Mouse (Mus musculus) left cerebral cortex, postnatal 14 days (tissue): ENCODE measurements around the gene Hivep3. TPM values are rescaled to one million over a fixed set of nuclear protein-coding genes. Genes with fewer than 3 reads are reported as not detected.
A peak's percentile ranks its signal among the peaks of the same experiment; 100 is the strongest.

ENCODE experiments used
- DNase-seq, 2 experiments: peaks; one replicate each; pipeline ENCODE4 v3.0.0; 2021 to 2022; ENCODE audit warnings: low spot score in 2 of 2, mixed read lengths in 1 of 2
- intact Hi-C: fragments of 180-260 bp; cut with DNase I; formaldehyde crosslinking; loops from one replicate; pipeline ENCODE4 v1.15.1; 2025
- long read RNA-seq, 2 experiments: library from polyadenylated mRNA; stranded (forward); transcript quantifications; one replicate each; pipeline ENCODE4 v2.0.0; 2021
- total RNA-seq, 2 experiments: library from RNA; stranded (reverse); gene quantifications; 2 replicates each; pipeline ENCODE4 v1.2.3; 2021

Gene Hivep3
- 10 to 100 TPM; 65.4 to 79.8 TPM for total RNA-seq
- long read RNA-seq, experiment 1, partial matches to known transcripts: 2 of 14 reads
- long read RNA-seq, experiment 1, other reads (novel, unspliced or antisense): 7 of 14 reads
- long read RNA-seq, experiment 2, partial matches to known transcripts: 6 of 14 reads
- long read RNA-seq, experiment 2, other reads (novel, unspliced or antisense): 4 of 14 reads

GRCm38 (mm10) chr4:119733184-119733880, at the start of gene Hivep3:
Gene Hivep3 (plus strand): TSS chr4:119733784.
- intact Hi-C loops: loop anchor here (5.0 kb wide), 1 partner anchor 79 kb away; no protein-coding TSS in a partner anchor
- peak; percentile 97 to 99 for DNase-seq

DNA sequence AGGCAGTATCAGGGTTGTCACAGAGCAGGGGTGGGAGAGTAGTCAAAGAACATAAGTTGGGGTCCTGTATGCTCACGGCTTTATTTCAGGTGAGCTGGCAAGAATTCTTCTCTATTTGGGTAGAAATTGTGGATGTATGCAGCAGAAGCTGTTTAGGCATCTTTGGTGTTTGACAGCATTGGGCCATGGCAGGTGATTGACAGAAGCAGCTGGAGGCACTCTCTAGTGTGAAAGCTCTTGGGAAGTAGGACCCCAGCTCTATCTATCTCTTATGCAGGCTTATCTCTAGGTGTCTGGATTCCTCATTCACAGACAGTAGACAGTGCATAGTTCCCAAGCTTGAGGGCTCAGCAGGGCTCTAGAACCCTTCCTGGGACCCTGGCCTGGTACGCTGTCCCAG, 47.8 kb upstream of the Hivep3 start:
- intact Hi-C loops: no loop called here
- no peak for DNase-seq

GRCm38 (mm10) chr4:119698339-119698738, 35.2 kb upstream of the Hivep3 start:
- intact Hi-C loops: no loop called here
- DNase-seq: no peak

- no peak for DNase-seq
- intact Hi-C loops: no loop called here
Measured at GRCm38 (mm10) chr4:119701269-119701954, 32.2 kb upstream of the Hivep3 start.

DNA sequence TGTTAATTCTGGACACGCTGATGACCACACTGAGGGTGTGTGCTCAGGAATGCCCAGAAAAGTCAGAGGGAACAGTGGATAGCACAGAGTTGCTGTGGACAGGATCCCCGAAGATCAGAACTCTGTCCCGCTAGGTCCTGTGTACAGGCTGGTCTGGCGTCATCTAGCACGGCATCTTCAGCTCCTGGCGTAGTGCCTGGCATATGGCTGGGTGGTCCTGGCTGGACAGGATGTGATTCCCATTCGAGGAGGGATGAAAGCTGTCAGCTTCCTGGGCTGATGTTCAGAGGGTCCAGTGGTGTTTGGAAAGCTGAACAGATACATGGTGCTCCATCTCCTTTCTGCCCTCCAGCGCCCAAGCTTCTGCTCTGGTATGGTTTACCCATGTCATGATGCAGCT, 29.6 kb upstream of the Hivep3 start:
- no peak for DNase-seq
- intact Hi-C loops: no loop called here

- no peak for DNase-seq
- intact Hi-C loops: no loop called here
Measured at GRCm38 (mm10) chr4:119707326-119707725, 26.3 kb upstream of the Hivep3 start.

DNA sequence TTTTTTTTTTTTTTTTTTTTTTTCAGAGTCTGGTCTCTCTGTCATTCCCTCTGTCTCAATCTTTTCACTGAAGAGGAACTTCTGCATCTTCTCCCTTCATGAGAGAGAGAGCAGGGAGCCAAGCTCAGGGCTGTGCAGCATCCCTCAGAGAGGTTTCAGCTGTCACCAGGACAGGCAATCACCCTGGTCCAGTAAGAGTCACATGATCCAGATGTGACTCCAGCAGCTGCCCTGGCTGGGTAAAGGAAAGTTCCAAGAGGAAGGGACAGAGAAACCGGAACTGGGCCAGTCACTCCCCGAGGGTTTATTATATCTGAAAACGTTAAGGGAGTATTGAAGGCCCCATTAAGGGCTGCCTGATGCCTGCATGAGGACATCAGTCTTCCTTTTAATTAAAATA, 25.8 kb upstream of the Hivep3 start:
- intact Hi-C loops: no loop called here

GRCm38 (mm10) chr4:119710208-119710607, 23.4 kb upstream of the Hivep3 start:
- no peak for DNase-seq
- intact Hi-C loops: no loop called here

More for the DNA sequence above, 25.8 kb upstream of the Hivep3 start:
- DNase-seq: no peak

- DNase-seq: peak; percentile 47 to 64
- intact Hi-C loops: no loop called here
Measured at GRCm38 (mm10) chr4:119717443-119717842, 16.1 kb upstream of the Hivep3 start.

GRCm38 (mm10) chr4:119721531-119721930, 12.1 kb upstream of the Hivep3 start:
- no peak for DNase-seq
- intact Hi-C loops: no loop called here

GRCm38 (mm10) chr4:119726074-119726473, 7.5 kb upstream of the Hivep3 start:
- intact Hi-C loops: no loop called here
- no peak for DNase-seq

GRCm38 (mm10) chr4:119727871-119728270, 5.7 kb upstream of the Hivep3 start:
- intact Hi-C loops: no loop called here
- DNase-seq: no peak

- intact Hi-C loops: loop anchor here (5.0 kb wide), 1 partner anchor 78 kb away; no protein-coding TSS in a partner anchor
- DNase-seq: peak in 1 of 2 experiments; percentile 32
Measured at GRCm38 (mm10) chr4:119733942-119734341, 358 bp downstream of the Hivep3 start.

DNA sequence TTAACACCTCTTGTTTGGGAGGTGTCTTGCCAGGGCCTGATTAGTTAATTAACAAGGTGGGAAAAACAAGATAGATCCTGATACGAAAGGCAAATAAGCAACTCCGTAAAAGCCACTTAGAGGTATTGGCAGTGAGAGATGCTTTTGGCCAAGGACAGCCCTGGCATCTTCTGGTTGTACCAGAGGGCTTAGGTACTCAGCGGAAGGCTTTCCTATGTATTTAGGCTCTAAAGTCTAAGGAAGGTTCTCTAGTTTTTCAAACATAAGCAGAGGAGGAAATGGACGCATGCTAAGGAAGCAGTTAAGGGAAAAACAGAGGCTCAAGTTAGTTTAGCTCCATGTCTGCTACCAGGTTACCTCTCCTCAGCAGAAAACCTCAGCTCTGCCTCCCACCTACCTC, 768 bp downstream of the Hivep3 start:
- intact Hi-C loops: loop anchor here (5.0 kb wide), 1 partner anchor 78 kb away; no protein-coding TSS in a partner anchor

DNA sequence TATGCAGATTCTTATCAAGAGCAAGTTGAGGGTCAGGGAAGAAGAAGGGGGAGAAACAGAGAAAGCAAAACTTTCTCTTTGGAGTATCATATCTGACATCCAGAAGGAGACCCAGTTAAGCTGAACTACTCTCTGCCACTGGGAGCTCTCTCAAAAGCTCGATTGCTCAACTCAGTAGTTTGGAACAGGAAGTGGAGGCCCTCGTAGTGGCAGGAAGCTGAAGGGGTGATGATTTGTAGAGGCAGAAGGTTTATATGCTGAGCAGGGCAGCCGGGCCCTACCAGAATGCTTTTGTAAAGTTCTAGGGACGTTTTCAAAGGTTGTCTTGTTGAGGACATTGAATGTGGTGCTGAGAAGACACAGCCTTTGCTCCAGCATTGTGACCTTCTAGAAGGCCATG, 5.1 kb downstream of the Hivep3 start:
- intact Hi-C loops: no loop called here
- no peak for DNase-seq

More for the DNA sequence above, 768 bp downstream of the Hivep3 start:
- no peak for DNase-seq

DNA sequence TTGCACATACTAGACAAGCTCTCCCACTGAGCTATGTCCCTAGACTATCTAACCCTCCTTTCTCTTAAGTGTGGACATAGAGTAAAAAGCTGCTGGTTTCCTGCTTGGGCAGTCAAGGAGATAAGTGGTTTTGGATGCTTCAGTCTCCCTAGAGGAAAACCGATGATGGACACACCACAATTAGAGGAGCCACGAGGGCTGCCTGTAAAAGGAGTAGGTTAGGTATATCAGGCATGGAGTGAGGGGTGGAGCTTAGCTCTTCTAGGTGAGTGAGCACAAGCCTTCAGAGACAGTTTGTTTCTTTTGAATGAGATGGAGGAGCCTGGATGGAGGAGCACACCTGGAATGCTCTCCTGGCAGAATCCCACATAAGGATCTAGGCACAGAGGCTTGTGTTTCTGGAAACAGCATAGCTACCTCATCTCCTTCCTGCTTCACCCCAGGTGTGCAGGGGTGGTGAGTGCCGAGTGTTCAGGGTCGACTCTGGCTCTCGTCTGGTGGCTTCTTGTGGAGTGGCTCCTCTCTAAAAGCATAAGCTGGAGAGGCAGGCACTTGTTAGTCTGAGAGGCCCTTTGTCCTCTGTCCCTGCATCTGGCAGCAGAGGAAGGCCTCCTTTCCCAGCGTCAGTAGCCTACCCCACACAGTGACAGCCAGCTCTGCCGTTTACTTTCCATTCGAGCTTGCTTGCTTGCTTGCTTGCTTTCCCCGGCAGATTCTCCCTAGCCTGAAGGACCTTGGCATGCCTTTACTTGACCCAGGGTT, 5.9 kb downstream of the Hivep3 start:
- no peak for DNase-seq
- intact Hi-C loops: no loop called here

DNA sequence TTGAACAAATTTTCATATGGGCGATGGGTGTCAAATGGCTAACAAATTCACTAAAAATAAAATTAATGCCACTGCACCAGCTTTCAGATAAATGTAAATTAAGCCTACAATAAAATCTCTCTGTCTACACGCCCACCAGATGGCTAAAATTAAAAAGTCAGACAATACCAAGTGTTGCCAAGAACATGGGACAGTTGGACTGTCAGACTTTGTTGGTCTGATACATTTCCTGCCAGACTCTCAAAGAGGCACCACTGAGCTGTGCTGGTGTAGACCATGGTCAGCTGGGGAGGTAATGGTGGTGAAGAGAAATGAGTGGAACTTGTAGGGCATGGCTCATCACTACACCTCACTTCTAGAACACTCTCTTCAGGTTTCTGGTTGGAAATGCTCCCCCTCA, 14.8 kb downstream of the Hivep3 start:
- intact Hi-C loops: no loop called here
- DNase-seq: no peak

DNA sequence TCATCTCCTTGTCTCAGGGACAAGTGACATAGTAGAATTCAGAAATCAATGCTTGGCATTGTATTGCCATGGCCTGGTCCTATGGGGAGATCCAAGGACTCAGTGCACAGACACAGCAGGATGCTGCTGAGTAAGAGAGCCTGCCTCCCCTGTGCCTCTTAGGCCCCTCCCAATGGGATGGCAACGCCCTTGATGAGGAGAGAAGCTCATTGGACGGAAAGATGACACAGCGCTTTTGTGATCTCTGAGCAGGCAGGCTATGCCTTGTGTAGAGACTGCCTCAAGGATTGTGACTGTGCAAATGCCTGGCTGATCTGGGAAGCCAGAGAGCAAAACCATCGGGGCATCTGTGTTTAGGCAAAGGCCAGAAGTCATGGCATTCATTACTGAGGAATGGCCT, 16.6 kb downstream of the Hivep3 start:
- no peak for DNase-seq
- intact Hi-C loops: no loop called here

- no peak for DNase-seq
- intact Hi-C loops: no loop called here
Measured at GRCm38 (mm10) chr4:119750681-119751211, 17.2 kb downstream of the Hivep3 start.
